Mouse (Mus musculus): ENCODE data around the gene Gabpb2.

GRCm38 (mm10) chr3:95216655-95217254 lies 961 bp downstream of the Gabpb2 start:
- TF ChIP-seq CTCF (IDR thresholded peaks at IDR 0.05; ENCODE audit: borderline replicate concordance, insufficient read depth, low read length): no peak
- TF ChIP-seq POLR2A (IDR thresholded peaks at IDR 0.05; ENCODE audit: low read depth, low read length): no peak; the same call in 1 of the 2 replicates

Measured in embryonic fibroblast, embryonic 13.5 days (primary cell).